Mouse (Mus musculus) Patski (cell line): ENCODE results near the gene D830030K20Rik. TPM values are rescaled to one million over a fixed set of nuclear protein-coding genes. Genes with fewer than 3 reads are reported as not detected.
"Not testable (repeated sequence)": the region's sequence is repeated elsewhere in the genome, so short reads cannot be mapped to it uniquely, and the experiment has no call there.

Source experiments
- ATAC-seq: fragments of 100-300 bp; one replicate; pipeline ENCODE4 v1.8.0; 2021
- CTCF ChIA-PET: fragments of 350-600 bp; sonication (Branson Sonifier 250); formaldehyde crosslinking; loops from one replicate; lab custom pipeline; 2022; ENCODE audit warnings: inconsistent platforms; lab: Charles Lee
- POLR2A ChIA-PET: fragments of 350-600 bp; sonication (Branson Sonifier 250); formaldehyde crosslinking; loops from one replicate; lab custom pipeline; 2022; ENCODE audit warnings: antibody characterized with exemption, inconsistent platforms; lab: Charles Lee
- DNase-seq: peaks from one replicate; pipeline ENCODE4 v3.0.0-alpha.2; 2011; ENCODE audit warnings: low read depth, low spot score
- H3K27me3 ChIP-seq: fragments of 371-371 bp; one replicate; pipeline ENCODE4 v1.5.1; 2021
- in situ Hi-C: fragments of 300-500 bp; cut with MboI; formaldehyde crosslinking; loops from 3 replicates; pipeline ENCODE4 v1.11.1; 2018; ENCODE audit warnings: low pct_unique_long_range_greater_than_20kb, mixed read lengths
- polyA plus RNA-seq: library from polyadenylated mRNA; unstranded; gene quantifications from one replicate; pipeline ENCODE4 v1.2.3, GENCODE M21; 2021

D830030K20Rik gene
- not detected for polyA plus RNA-seq

DNA sequence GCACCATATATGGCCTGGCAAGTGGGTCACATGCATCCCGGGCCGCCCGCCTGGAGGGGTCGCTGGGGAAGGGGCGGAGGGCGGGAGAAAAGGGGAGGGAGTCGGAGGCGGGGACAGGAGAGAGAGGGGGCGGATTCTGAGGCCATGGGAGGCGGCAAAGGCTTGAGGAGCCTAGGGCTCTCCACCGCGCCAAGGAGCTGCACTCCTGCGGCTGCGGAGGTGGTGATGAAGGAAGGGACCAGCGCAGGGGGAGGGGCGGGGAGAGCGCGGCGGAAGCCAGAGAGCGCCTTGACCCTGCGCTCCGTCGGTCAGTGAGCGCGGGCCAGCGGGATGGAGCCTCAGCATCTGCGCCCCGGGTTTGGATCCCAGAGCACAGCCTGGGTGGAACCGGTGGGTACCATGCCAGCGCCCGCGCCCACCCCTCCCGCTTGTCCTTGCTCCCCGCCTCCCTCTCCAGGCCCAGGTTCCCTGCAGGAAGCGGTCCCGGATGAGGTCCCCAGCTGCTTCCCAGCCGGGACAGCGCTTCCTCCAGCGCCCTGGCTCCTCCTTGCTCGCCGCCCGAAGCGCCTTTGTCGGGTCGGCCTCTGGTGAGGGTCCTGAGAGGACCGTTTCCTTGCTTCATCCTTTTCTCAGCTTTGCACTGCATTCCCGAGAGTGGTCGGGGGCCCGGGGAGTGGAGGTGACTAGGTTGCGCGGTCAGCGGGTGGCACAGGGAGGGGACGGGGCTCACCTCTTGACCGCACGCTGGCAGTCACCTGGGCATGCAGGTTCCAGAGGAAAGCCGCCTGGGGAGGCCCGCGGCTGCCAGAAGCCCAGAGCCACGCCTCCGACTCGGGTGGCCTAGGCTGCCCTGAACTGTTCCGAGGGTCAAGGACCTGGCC lies at the start of gene D830030K20Rik:
Gene D830030K20Rik (plus strand): TSS at position 217 of the 881 bp plus-strand sequence.
- ATAC-seq, POLR2A ChIA-PET, H3K27me3 ChIP-seq, CTCF ChIA-PET, in situ Hi-C loops, DNase-seq: not testable (repeated sequence)

DNA sequence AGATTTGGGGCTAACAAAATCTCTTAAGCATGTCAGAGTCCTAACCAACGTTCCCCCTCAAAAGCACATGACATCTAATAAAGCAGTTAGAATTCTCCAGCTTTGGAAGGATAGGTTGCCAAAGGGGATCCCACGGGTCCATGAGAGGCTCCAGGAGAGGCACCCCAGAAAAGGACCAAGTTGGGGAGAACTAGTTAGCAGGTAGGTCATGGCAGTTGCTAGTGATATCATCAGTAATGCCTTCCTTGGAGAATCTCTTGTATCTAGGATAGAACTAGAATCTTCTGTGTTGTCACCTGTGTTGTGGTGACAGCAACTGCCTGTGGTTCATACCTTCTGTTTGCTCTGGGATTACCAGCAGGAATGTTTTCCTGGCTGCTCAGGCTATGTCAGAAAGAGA lies 20.3 kb upstream of the D830030K20Rik start, which contains the start of gene Gm5795:
Gene Gm5795 (plus strand): TSS at position 301 of the 400 bp plus-strand sequence.
- CTCF ChIA-PET, H3K27me3 ChIP-seq, ATAC-seq, POLR2A ChIA-PET, in situ Hi-C loops, DNase-seq: not testable (repeated sequence)

DNA sequence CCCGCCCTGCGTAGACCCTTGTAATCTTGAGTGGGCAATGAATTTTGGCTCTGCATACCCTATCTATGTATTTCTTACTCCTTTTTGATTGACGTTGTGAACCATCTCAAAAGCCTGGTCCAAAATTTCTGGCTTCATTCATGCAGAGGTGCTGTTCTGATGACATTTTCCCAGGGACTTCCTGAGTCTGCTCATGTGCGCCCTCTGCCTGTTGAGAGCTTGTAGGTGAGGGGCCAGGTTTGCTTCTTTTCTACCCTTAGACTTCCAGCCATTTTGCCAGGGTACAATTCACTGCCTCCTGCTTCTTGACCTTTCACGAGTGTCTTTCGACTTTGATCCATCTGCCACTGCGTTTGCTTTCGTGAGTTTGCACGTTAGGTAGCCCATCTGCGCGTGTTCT lies 1.1 kb downstream of the D830030K20Rik start:
- H3K27me3 ChIP-seq, ATAC-seq, POLR2A ChIA-PET, DNase-seq, CTCF ChIA-PET, in situ Hi-C loops: not testable (repeated sequence)

DNA sequence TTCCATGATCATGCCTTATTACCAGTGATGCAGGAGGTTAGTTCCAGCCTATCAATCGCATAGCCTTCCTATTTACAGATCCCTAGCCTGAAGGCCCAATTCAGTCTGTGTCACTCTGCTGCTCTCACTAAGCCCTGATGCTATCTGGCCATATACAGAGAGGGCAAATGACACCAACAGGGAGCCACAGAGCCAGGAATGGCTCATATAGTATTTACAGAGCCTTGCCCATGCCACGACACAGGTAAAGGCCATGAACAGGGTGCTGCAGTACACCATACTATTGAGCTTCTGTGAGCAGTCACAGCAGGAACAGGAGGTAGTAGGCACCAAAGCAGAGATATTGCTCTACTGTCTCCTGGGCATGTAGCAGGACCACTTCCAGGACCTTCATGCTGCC lies 54.2 kb downstream of the D830030K20Rik start:
- CTCF ChIA-PET, ATAC-seq, POLR2A ChIA-PET: not testable (repeated sequence)

More for the DNA sequence above, 54.2 kb downstream of the D830030K20Rik start:
- DNase-seq, H3K27me3 ChIP-seq, in situ Hi-C loops: not testable (repeated sequence)

Other genes starting within 250 kb of the D830030K20Rik start
- not detected for gene Gm2888, start 178.5 kb upstream of the D830030K20Rik start, polyA plus RNA-seq
- gene Gm2897, start 159.2 kb upstream of the D830030K20Rik start, polyA plus RNA-seq: not detected
- gene Gm10340, start 74.5 kb upstream of the D830030K20Rik start, polyA plus RNA-seq: not detected
- gene Gm5795, start 20.2 kb upstream of the D830030K20Rik start, polyA plus RNA-seq: not detected
- gene Gm2956, start 124.1 kb downstream of the D830030K20Rik start, polyA plus RNA-seq: not detected
- not detected for gene Gm10413, start 186.6 kb downstream of the D830030K20Rik start, polyA plus RNA-seq
- gene Gm10409, start 204.1 kb downstream of the D830030K20Rik start, polyA plus RNA-seq: 0.06 TPM
- gene Gm3005, start 219.6 kb downstream of the D830030K20Rik start, polyA plus RNA-seq: not detected
- not detected for gene Gm10408, start 240.9 kb downstream of the D830030K20Rik start, polyA plus RNA-seq